Mouse (Mus musculus): ENCODE data around the gene Mad2l2. TPM values are rescaled to one million over a fixed set of nuclear protein-coding genes. Genes with fewer than 3 reads are reported as not detected.

Gene Mad2l2
- polyA plus RNA-seq, 1 experiment = 35.6 TPM

- H3K4me3 ChIP-seq (replicated peaks) = peak overlapping the region; percentile 29
- peaks cover 21% of the 10 kb centered on the region for H3K36me3 ChIP-seq (replicated peaks; ENCODE audit: low read length)
- peaks cover 55% of the 10 kb centered on the region for H3K4me1 ChIP-seq
- TF ChIP-seq GATA1 (IDR thresholded peaks at IDR 0.05; ENCODE audit: borderline replicate concordance, low read length) (no peak), FLI1 (IDR thresholded peaks at IDR 0.05; ENCODE audit: low read length) (no peak)
- peaks cover 10% of the 10 kb centered on the region for H3K9me3 ChIP-seq
- peaks cover 39% of the 10 kb centered on the region for H3K27me3 ChIP-seq (replicated peaks)
Observed at GRCm38 (mm10) chr4:148121362-148121761, 8.8 kb upstream of the Mad2l2 start.

- H3K27me3 ChIP-seq (replicated peaks) = peaks cover 46% of the 10 kb centered on the region
- H3K36me3 ChIP-seq (replicated peaks; ENCODE audit: low read length) = peaks cover 16% of the 10 kb centered on the region
- peaks cover 6% of the 10 kb centered on the region for H3K9me3 ChIP-seq
- no peak for TF ChIP-seq FLI1 (IDR thresholded peaks at IDR 0.05; ENCODE audit: low read length)
- TF ChIP-seq GATA1 (IDR thresholded peaks at IDR 0.05; ENCODE audit: borderline replicate concordance, low read length) = no peak
- peaks cover 59% of the 10 kb centered on the region for H3K4me1 ChIP-seq
- H3K4me3 ChIP-seq (replicated peaks) = no peak overlapping the region
Observed at GRCm38 (mm10) chr4:148121982-148122693, 8.0 kb upstream of the Mad2l2 start.

- Histone ChIP-seq H3K4me3 (replicated peaks) (no peak overlapping the region), H3K9me3 (peaks cover 6% of the 10 kb centered on the region), H3K36me3 (replicated peaks; ENCODE audit: low read length) (peaks cover 15% of the 10 kb centered on the region), H3K27me3 (replicated peaks) (peaks cover 51% of the 10 kb centered on the region), H3K4me1 (peaks cover 63% of the 10 kb centered on the region)
- TF ChIP-seq GATA1 (IDR thresholded peaks at IDR 0.05; ENCODE audit: borderline replicate concordance, low read length) (no peak), FLI1 (IDR thresholded peaks at IDR 0.05; ENCODE audit: low read length) (no peak)
Observed at GRCm38 (mm10) chr4:148122694-148123066, 7.5 kb upstream of the Mad2l2 start.

- Histone ChIP-seq H3K27me3 (replicated peaks) (peaks cover 84% of the 10 kb centered on the region), H3K9me3 (peaks cover 6% of the 10 kb centered on the region), H3K4me3 (replicated peaks) (peak overlapping the region; percentile 92), H3K36me3 (replicated peaks; ENCODE audit: low read length) (peaks cover 5% of the 10 kb centered on the region), H3K4me1 (peaks cover 67% of the 10 kb centered on the region)
- no peak for TF ChIP-seq FLI1 (IDR thresholded peaks at IDR 0.05; ENCODE audit: low read length)
Observed at GRCm38 (mm10) chr4:148128241-148128640, 1.9 kb upstream of the Mad2l2 start.

- Histone ChIP-seq H3K4me3 (replicated peaks) (peak overlapping the region; percentile 92), H3K9me3 (peaks cover 7% of the 10 kb centered on the region), H3K27me3 (replicated peaks) (peaks cover 82% of the 10 kb centered on the region), H3K4me1 (peaks cover 62% of the 10 kb centered on the region), H3K36me3 (replicated peaks; ENCODE audit: low read length) (peaks cover 5% of the 10 kb centered on the region)
- no peak for TF ChIP-seq GATA1 (IDR thresholded peaks at IDR 0.05; ENCODE audit: borderline replicate concordance, low read length)
Observed at GRCm38 (mm10) chr4:148128672-148129071, 1.5 kb upstream of the Mad2l2 start.

- H3K4me1 ChIP-seq = peaks cover 54% of the 10 kb centered on the region
- H3K27me3 ChIP-seq (replicated peaks) = peaks cover 79% of the 10 kb centered on the region
- TF ChIP-seq FLI1 (IDR thresholded peaks at IDR 0.05; ENCODE audit: low read length) = no peak
- no peak for TF ChIP-seq GATA1 (IDR thresholded peaks at IDR 0.05; ENCODE audit: borderline replicate concordance, low read length)
- H3K9me3 ChIP-seq = peaks cover 9% of the 10 kb centered on the region
- peak within 1 kb of the TSS; percentile 92 for H3K4me3 ChIP-seq (replicated peaks)
- peaks cover 5% of the 10 kb centered on the region for H3K36me3 ChIP-seq (replicated peaks; ENCODE audit: low read length)
Observed at GRCm38 (mm10) chr4:148130561-148131413, 603 bp downstream of the Mad2l2 start, which contains the start of gene Draxin. TSS of gene Draxin (minus strand) at chr4:148130698.

GRCm38 (mm10) chr4:148131497-148132081 is 1.4 kb downstream of the Mad2l2 start:
- Histone ChIP-seq H3K4me1 (peaks cover 54% of the 10 kb centered on the region), H3K27me3 (replicated peaks) (peaks cover 72% of the 10 kb centered on the region)
- no peak for TF ChIP-seq GATA1 (IDR thresholded peaks at IDR 0.05; ENCODE audit: borderline replicate concordance, low read length)

GRCm38 (mm10) chr4:148134988-148135387 is 4.8 kb downstream of the Mad2l2 start:
- Histone ChIP-seq H3K27me3 (replicated peaks) (peaks cover 60% of the 10 kb centered on the region), H3K36me3 (replicated peaks; ENCODE audit: low read length) (no peaks in the 10 kb centered on the region), H3K4me1 (peaks cover 44% of the 10 kb centered on the region), H3K9me3 (0 out of 2 replicates have a peak, but pooled peaks cover 3% of the 10 kb centered on the region), H3K4me3 (replicated peaks) (no peak overlapping the region)
- TF ChIP-seq FLI1 (IDR thresholded peaks at IDR 0.05; ENCODE audit: low read length) (no peak), GATA1 (IDR thresholded peaks at IDR 0.05; ENCODE audit: borderline replicate concordance, low read length) (no peak)

More at GRCm38 (mm10) chr4:148131497-148132081, 1.4 kb downstream of the Mad2l2 start:
- Histone ChIP-seq H3K4me3 (replicated peaks) (peak overlapping the region; percentile 92), H3K9me3 (peaks cover 9% of the 10 kb centered on the region), H3K36me3 (replicated peaks; ENCODE audit: low read length) (peaks cover 5% of the 10 kb centered on the region)

- Histone ChIP-seq H3K4me1 (peaks cover 31% of the 10 kb centered on the region), H3K9me3 (0 out of 2 replicates have a peak, but pooled peaks cover 3% of the 10 kb centered on the region), H3K4me3 (replicated peaks) (no peak overlapping the region), H3K36me3 (replicated peaks; ENCODE audit: low read length) (peaks cover under 1% of the 10 kb centered on the region), H3K27me3 (replicated peaks) (peaks cover 35% of the 10 kb centered on the region)
- TF ChIP-seq GATA1 (IDR thresholded peaks at IDR 0.05; ENCODE audit: borderline replicate concordance, low read length) (no peak), FLI1 (IDR thresholded peaks at IDR 0.05; ENCODE audit: low read length) (no peak)
Observed at GRCm38 (mm10) chr4:148137503-148137902, 7.3 kb downstream of the Mad2l2 start.

- peaks cover 46% of the 10 kb centered on the region for H3K4me1 ChIP-seq
- H3K27me3 ChIP-seq (replicated peaks) = peaks cover 25% of the 10 kb centered on the region
- no peak for TF ChIP-seq FLI1 (IDR thresholded peaks at IDR 0.05; ENCODE audit: low read length)
- TF ChIP-seq GATA1 (IDR thresholded peaks at IDR 0.05; ENCODE audit: borderline replicate concordance, low read length) = no peak
- peak overlapping the region; percentile 100 for H3K4me3 ChIP-seq (replicated peaks)
- peaks cover 22% of the 10 kb centered on the region for H3K36me3 ChIP-seq (replicated peaks; ENCODE audit: low read length)
- no peaks in the 10 kb centered on the region for H3K9me3 ChIP-seq
Observed at GRCm38 (mm10) chr4:148139767-148140097, 9.5 kb downstream of the Mad2l2 start.
